Mouse (Mus musculus): ENCODE results near the gene C530025M09Rik. TPM values are rescaled to one million over a fixed set of nuclear protein-coding genes. Genes with fewer than 3 reads are reported as not detected.

C530025M09Rik gene
- total RNA-seq, 2 experiments from 2014 or later: 1.3 to 2.4 TPM

DNA sequence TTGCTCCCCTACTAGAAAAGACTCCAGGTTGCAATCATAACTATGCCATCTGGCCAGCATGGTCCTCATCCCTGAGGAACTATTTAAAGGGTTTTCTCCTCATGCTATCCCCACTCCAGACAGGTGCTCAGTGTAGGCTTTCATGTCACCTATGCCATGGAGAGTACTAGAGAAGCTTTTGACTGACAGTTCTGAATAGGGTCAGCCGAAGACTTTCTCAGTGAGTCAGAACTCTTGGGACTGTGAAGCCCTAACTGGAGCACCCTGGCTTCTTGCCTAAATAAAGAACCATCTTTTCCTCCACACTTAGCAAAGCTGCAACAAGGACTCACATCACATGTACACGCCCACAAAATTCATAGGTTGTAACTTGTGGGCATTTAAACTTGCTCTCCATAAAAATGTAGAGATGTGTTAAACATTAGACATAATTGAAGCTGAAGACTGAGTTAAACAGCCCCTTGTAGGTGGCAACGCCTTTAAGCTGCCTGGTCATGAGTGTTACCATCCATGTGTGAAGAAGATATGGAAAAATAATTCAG is 26.3 kb downstream of the C530025M09Rik start:
- DNase-seq (ENCODE audit: low spot score in 2 of 2): no peak

DNA sequence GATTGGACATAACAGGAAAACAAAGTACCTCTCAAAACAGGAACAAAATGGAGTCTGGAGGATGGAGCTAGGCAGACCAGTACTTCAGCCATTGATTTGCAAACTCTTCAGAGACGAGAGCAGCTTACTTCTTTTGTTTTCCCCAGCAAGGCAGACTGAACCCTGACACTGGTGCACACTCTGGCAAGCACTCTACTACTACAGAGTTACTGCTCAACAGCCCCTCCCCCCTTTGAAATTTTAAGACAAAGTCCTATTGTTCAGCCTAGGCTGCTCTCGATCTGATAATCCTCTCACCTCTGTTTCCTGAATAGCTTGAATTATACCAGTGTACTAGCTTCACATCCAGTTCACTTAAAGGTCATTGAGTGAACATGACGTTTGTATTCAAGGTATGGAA is 32.4 kb downstream of the C530025M09Rik start:
- DNase-seq (ENCODE audit: low spot score in 2 of 2): no peak

Other genes starting within 250 kb of the C530025M09Rik start
- 10 to 100 TPM; 44.2 to 48.2 TPM for gene Syndig1, start 2.0 kb downstream of the C530025M09Rik start, total RNA-seq (2021)